Mouse (Mus musculus): ENCODE data around the gene Cdt1.

Gene Cdt1

DNA sequence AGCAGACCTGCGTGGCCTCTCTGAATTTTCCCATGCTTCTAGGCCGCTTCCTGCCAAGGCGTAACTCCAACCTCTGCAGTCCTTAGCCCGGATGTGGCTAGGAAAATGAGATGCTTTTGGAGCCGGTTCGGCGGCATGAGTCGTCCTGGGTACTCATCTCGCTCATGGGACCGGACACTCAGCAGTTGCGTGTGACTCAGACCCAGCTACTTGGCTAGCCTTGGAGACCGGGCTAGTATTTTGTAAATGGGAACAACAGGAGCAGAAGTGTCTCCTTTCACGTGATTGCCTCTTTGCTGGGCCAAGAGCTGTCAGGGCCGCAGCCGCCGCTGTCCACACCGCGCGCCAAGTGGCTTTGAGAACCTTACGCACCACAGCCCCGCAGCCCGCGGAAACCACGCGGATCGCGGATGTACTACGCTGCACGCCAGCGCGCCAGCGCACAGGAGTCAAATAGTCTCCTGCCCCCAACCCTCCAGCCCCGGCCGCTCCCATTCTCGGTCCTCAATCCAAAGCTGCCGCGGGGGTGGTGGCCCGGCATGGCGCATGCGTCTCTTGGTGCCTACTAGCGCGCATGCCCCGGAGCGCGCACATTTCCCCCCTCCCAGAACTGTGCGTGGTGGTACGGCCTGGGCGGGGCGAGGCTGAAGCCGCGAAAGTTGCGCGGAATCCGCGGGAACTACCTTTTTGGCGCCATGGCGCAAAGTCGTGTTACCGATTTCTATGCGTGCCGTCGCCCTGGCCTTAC, at the start of gene Cdt1:
TSS of gene Cdt1 (plus strand) at position 655 of the 748 bp plus-strand sequence.
- DNase-seq (ENCODE audit: low read depth, low spot score) = peak; percentile 91

DNA sequence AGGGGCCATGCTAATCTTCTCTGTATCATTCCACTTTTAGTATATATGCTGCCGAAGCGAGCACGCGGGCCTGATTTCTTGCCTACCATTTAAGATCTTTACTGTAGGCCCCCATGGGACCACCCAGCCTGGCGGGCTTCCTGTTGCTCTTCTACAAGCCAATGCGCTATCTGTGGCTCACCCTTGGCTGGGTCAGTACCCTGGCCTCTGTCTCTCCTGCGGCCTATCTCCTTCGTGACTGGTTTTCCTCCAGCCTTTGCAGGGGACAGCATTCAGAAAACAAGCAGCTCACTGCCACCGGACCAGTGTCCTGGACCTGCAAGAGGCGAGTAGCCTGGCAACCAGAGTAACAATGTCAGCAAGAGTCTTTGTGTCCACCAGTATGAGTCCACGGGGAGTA, 47.2 kb upstream of the Cdt1 start:
- no peak for DNase-seq (ENCODE audit: low read depth, low spot score)

DNA sequence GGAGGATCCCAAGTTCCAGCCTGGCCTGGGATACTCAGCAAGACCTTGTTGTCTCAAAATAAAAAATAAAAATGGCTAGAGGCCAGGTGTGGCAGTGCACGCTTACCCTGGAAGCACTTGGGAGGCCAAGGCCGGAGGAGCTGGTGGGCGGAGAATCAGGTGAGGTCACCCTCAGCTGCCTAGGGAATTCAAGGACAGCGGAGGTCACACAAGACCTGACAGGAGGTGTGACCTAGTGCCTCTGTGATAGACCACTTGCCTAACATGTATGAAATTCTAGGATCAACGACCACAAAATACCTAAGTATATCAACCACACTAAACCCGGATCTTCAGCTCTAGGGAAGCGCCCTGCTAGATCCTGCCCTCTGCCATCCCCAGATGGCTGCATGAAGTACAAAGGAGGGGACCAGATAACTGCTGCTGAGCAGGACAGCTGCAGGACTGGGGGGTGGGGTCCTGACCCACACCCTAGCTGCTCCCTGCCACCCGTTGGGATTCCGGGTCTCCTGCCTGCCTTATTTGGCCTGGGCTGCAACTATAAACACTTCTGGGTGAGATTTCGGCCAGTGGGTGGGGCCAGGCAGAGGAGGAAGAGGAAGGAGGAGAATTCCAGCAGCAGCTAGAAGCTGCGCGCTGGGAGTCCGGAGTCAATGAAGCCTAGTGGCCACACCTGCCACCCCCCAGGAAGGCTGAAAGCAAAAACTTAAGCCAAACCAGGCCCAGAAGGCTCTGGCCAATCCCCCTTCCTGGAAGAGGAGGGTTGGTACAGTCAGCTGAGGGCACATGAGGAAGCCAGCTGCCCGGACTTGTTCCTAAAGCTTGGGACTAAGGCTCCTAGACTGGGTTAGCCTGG, 44.8 kb upstream of the Cdt1 start:
- no peak for DNase-seq (ENCODE audit: low read depth, low spot score)

DNA sequence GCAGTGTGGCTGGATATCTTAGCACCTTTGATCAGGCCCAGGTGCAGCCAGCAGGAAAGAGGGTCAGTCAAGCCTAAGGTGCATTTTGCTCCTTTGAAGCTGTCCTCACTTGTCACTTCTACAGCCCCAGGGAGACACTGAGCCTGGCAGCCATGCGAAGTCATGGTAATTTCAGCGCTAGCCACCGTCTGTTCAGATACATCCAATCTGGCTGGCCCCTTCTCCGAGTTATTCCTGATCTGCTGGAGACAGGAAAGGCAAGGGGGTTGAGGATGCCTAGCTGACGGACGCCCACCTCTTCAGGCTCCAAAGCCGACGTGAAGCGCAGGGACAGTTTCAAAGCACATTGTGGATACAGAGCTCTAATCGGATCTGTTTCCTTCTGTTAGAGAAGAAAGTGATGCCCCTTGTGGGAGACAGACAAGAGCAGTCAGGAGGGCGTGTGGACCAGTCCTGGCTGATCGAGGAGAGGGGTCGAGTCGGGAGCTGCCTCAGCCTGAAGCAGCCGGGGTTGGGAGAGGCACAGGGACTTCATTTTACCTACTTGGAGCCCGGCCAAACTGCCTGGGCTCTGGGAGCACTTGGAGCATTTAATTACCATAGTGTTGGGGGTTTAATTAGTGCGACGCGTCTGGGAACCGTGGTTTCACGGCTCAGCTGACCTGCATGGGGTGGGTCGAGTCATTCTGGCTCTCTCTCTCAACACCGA, 44.0 kb upstream of the Cdt1 start:
- DNase-seq (ENCODE audit: low read depth, low spot score) = peak; percentile 16

DNA sequence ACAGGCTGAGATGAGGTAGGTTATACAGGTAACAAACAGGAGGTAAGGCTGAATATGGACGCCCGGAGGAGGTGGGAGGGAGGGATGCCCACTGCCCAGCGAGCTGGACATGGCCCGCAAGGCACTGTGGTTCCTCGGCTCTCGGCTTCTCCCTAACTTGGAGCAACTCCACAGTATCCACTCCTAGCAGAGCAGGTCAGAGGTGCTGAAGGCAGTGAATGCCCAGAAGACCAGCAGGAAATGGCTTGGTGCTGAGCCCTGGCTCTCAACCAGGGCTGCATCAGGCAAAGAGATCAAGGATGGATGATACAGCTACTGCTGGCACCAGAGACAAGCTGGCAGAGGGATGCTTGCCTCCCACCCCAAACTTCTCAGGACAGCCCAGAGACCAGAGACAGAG, 43.3 kb upstream of the Cdt1 start:
- DNase-seq (ENCODE audit: low read depth, low spot score) = no peak

DNA sequence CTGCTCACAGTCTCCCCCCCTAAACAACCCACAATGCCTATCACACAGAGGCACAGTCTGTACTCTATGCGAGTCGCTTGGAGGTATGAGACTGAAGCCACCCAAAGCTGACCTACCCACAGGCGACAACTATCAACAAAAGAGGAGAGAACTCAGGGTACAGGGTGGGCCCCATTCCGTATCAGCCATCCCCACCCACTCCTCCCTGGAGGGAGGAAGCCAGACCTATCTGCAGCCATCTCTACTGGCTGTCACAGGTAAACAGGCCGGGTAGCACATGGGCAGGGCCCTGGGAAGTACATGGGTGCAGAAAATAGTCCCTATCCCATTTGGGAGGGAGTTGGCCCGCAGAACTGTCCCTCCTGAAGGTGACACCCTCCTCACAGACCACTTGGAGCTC, 42.8 kb upstream of the Cdt1 start:
- no peak for DNase-seq (ENCODE audit: low read depth, low spot score)

DNA sequence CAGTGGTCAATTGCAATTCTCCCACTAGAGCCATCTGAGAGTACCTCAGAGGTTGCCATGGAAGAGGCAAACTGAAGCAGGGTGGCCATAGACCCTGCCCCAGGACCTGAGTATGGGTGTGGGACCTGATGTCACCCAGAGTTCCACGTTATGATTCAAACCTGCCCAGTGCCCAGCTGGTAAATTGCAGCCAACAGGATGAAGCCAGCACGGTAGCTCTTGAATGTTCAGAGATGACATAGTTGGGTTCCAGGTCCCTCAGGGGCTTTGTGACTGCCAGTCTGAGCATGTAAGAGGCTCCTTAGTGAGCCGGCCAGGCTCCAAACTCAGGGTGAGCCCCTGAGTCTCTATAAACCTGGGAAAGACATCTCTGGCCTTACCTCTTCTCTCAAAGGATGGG, 41.7 kb upstream of the Cdt1 start:
- DNase-seq (ENCODE audit: low read depth, low spot score) = no peak

DNA sequence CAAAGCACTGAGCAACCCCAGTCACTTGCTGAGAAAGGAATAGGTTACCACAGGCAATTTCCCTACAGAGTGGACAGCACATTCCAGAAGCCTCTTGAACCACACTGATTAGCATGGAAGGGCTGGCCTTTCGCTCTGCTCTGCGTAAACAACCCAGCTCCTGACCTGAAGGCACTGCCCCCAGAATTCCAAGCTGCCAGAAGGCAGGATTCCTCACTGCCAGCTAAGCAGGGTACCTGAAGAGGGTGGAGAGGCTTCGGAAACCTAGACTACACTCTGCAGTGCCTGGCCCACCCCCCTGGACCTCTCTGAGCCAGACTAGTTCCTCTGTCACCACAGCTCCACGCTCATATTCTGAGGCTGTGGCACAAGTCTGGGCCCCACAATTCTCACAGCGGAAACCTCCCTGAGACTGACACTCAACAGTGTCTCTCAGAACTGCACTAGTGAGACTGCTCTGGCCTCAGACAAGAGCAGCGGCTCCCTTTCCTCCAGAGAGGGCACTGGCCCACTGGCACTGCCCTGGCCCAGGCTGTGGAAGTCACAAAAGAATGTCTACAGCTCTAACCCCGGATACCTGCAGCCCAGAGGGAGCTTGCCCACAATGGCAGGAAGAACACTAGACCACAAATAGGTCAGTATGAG, 41.2 kb upstream of the Cdt1 start:
- DNase-seq (ENCODE audit: low read depth, low spot score) = no peak

DNA sequence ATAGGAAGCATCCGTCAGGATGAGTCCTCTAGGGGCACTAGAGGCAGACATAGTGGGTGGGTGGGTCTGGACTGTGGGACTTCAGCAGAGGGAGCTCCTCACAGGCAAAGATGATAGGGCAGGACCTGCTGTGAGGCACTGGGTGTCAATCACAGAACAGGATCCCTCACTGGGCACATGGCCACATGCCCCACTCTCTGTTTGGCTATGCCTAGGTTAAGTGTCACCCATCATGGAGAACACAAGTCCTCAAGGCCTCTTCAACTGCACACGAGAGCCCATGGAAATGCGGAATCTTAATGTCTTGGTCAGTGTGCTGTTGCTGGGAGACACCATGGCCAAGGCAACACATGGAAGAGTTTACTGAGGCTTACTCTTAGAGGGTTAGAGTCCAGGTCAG, 39.9 kb upstream of the Cdt1 start:
- DNase-seq (ENCODE audit: low read depth, low spot score) = no peak

DNA sequence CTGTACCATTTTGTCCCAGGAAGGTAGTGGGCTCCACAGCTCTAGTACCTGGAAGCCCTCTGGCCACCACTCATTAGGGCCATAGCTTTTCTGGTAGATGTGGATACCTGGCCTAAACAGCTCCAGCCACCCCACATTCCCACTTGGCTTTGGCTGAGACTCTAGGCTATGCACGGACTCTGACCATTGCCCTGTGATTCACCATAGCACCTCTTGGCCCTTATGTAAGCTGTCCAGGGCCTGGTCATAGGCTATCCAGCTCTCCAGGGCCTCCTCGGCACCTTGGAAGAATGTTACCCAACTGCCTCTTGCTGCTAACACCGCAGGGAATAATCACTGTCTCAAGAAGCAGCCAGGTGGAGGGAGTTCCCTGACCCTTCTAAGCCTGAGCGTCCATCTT, 38.7 kb upstream of the Cdt1 start:
- DNase-seq (ENCODE audit: low read depth, low spot score) = no peak

DNA sequence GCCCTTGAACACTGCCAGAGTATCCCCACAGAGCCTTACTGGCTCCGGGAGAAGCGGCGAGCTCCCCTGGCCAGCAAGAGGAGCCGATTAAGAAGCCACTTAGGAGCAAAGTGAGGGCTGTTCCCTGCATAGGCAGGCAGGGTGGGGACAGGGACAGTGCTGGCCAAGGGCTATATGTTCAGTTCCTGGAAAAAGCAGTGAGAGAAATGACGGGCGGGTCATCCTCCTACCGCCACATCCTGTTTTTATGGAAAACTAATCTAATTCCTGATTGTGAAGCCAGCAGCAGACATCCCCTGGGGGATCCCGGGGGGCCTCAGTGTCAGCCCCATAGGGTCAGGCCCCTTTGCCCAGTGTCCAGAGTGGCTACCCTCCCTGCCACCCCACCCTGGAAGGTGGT, 36.5 kb upstream of the Cdt1 start:
- DNase-seq (ENCODE audit: low read depth, low spot score) = no peak

DNA sequence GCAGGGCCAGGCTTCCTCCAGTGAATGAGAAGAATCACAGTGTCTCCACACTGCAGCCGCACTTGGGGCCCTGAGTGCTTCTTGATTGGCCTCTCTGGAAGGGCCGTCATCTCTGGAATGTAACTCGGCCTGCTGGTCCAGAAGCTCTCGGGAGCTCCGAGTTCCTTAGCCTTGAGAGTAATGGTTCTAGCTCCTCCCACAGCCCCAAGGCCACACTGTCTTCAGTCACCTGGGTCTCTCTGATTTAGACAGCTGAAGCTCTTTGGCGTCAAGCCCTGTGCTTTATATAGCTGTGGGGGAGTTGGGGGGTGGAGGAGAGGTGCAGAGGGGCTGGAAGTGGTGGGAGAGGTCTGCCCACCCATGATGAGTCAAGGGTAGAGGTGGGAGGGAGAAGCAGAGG, 30.8 kb upstream of the Cdt1 start:
- no peak for DNase-seq (ENCODE audit: low read depth, low spot score)

DNA sequence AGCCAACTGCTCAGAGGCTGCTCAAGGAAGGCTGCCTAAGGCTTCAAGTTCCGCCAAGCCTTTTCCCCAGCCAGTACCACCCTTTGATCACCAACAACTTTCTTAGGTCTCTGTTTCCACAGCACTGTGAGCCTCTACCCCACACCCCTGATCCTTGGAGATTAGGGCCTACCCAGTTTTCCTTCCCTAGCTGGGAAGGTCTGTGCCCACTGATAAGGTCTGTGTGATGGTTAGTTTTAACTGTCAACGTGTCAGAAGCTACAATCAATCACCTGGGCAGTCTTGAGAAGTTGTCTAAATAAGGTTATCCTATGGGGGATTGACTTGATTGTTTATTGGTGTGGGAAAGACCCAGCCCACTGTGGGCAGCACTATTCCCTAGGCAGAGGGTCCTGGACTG, 30.0 kb upstream of the Cdt1 start:
- DNase-seq (ENCODE audit: low read depth, low spot score) = no peak

DNA sequence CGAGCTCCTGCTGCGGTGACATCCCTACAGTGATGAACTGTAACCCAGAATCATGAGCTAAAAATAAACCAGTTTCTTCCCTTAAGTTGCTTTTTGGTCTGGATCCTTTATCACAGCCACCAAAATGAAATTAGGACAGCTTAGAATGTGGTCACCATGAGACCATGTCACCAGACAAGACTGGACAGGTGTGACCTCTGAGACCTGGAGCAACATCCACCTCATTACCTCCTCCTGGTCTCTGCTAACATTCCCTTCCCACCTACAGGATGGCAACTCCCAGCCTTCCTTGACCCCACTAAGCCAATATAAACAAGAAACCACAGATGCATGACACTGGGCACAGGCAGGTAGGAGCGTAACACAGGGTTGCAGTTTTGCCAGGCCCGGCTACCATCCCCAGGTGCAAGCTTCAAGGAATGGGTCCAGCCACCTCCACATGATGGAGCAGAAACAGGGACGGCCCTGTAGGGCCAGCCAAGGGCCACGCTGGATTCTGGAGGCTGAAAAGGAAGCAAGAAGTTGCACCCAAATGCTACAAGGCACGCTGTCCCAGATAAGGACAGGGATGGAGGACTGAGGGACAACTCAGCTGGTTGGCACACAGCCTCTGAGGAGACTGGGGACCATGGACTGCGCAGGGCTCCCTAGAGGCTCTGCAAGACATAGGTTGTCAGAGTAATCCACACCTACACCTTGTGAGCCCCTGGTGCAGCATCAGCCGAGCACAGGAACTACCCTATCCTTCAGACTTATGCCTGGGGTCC, 29.3 kb upstream of the Cdt1 start:
- DNase-seq (ENCODE audit: low read depth, low spot score) = no peak

DNA sequence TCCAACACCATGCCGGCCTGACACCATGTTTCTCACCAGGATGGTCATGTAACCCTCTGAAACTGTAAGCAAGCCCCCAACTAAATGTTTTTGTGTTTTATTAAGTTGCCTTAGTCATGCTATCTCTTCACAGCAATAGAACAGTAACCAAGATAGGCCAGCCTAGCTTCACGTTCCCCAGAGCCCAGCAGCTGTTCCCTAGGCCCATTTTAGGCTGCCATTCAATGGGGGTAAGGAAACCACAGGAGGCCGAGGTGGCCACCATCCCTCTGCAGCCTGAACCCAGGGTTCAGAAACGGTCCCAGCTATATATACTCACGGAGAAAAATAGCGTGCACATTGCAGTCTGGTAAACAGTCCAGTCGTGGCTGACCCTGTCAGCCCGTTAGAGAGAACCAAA, 23.7 kb upstream of the Cdt1 start:
- DNase-seq (ENCODE audit: low read depth, low spot score) = no peak

DNA sequence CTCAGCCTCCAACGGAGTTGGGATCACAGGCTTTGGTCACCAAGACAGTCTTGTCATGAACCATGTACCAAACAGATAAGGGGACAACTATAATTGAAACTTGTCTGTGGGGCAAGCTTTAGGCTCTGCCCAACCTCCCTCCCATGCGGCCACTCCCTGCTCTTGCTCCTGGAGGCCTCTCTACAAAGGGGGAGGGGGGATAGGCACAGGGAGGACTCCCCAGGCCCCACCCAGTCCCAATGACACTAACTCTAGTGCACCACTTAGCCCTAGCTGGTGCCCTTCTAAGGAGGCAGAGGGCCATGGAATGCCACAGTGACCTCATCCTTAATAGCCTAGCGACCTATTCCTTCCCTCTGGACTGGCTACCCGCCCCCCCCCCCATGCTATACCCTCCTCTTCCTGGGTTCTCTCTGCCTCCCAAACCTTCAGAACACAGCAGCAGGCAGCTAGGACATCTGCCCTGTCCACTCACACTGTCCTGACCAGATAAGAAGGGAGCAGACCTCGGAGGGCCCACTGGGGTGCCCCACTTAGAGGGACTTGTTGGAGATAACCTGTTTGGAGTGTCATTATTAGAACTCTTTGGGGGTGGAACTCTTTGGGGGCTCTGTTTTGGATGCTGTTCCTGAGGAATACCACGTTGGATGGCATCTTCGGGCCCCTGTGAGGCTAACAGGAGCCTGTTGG, 21.6 kb upstream of the Cdt1 start:
- no peak for DNase-seq (ENCODE audit: low read depth, low spot score)

DNA sequence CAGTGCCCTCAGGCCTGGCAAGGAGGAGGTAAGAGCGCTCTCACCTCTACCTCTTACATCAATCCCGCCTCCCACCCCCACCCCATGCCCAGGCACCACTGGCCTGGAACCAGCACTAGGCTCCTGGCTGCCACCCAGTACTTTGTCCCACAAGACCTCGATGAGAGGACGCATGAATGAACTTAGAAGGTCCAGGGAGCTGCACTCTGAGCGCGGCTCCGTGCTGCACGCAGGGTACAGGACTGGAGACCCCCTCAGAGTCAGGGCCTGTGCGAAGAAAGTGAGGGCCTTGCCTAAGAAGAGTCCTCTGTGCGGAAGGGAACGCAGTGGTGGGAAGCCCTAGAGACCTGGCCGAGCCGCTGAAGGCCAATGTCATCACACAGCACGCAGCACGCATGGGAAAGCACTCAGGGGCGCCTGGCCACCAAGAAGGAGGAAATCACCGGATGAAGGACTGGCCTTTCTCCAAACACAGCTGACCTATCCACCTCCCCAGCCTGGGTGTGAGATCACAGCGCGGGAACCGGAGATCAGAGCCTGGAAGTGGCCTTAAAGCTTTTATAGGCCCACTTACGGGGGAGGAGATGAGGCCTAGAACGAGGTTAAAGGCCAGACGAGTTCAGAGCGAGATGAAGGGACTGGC, 20.9 kb upstream of the Cdt1 start:
- DNase-seq (ENCODE audit: low read depth, low spot score) = no peak

DNA sequence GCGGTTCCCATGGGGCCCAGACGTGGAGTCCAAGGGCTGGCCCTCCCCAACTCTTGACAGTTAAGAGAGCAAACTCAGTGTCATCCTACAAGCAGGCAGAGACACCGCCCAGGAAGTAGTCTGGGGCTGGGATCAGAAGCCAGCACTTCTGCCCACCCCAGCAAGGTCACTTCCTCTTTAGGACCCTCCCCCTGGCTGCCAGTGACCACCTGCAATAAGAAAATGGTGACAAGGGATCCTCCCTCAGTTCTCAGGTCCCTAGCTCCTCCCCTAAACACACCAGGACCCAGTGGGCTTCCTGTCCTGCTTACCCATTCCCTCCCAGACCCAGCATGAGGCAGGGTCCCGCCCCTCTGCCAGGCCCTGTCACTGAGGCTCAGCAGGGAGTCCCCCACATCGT, 20.0 kb upstream of the Cdt1 start:
- DNase-seq (ENCODE audit: low read depth, low spot score) = no peak

DNA sequence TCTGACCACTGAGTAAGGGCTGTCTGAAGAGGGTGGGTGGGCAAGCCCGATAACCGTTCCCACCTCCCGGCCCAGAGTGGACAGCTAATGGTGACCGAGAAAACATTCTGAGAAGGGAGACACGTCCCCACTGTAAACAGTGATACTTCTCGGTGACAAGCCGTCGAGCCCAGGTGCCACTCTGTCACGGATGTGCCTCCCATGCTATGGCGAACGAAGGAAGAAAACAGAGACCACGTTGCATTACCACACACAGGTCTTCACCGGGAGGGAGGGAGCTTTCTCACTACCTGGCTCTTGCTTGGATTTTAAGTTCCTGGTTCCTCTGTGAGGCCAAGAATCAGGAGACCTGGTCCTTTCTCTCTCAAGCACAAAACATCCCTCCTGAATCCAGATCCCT, 19.5 kb upstream of the Cdt1 start:
- DNase-seq (ENCODE audit: low read depth, low spot score) = no peak

DNA sequence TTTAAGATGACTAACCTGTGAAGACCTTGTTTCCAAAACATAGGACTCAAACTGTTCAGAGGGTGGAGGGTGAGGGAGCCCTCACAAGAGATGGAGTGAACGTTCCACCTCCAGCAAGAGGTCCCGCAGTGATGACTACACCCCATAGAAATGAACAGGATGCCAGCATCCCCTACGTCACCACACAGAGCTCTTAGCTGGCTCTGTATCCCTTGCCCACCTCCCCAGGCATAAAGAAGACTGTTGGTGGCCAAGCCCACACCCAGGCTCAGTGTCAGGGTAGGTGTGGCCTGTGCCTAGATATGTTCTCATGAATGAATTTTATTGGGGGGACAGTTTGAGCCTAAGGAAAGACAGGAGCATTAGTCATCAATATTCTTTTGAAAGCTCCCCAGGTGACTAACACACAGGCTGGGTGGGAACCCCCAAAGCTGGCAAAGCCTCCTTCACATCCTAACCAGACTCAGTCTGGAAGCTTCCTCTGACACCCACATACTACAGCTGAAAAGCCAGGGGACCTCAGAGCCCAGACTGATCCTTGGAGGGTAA, 18.9 kb upstream of the Cdt1 start:
- DNase-seq (ENCODE audit: low read depth, low spot score) = no peak

All from retina, postnatal 7 days (tissue).